Mouse (Mus musculus): ENCODE results near the gene Sfxn2.
A peak's percentile ranks its signal among the peaks of the same experiment; 100 is the strongest.

Gene Sfxn2

DNA sequence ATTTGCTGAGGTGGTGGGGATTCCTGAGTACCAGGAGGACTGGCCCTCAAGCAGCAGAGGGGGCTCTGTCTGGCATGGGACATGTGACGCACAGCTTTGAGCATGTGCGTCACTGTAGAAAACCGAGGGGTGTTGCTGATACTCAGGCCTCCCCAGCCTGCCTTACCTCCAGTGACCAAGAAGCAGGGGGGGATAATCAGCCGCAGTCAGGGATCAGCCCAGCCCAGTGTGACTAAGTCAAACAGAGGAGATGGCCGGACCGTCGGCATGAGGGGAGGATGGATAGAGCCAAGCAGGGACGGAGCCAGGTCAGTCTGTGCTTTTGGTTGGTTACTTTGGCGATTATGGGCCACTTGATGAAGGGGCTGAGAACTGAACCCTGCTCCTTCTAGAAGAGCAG is 58.5 kb downstream of the Sfxn2 start:
- no peak for DNase-seq

DNA sequence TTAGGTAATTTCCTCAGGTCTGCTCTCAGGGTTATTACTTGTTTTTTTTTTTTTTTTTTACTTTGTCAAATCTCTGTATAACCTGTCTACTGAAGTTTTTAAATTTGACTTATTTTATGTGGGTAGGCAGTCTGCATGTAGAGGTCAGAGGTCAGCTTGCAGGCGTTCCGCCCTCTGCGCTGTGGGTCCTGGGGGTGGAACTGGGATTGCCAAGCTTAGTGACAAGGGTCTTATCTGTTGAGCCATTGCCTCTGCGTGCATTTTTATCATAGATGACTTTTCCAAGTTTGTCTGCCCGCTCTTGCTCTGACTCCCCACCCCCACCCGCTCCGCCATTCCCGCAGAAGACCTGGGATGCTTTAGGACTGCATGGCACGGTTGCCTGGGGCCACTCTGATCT is 62.6 kb downstream of the Sfxn2 start:
- no peak for DNase-seq

DNA sequence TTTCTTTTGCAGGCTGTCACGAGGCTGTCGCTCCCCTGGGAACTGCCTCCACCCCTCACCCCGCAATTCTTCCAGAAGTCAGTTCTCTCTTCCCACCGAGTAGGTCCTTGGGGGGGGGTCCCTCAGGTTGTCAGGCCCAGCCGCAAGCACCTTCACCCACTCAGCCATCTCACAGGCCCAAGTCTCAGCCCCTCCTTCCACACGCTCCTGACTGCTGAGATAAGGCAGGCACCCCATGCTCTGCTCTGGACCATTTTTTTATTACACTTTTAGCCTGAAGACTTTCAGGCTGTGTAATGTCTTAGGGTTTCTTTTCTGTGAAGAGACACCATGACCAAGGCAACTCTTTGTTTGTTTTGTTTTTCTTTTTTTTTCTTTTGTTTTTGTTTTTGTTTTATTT is 64.4 kb downstream of the Sfxn2 start:
- DNase-seq, result no peak

DNA sequence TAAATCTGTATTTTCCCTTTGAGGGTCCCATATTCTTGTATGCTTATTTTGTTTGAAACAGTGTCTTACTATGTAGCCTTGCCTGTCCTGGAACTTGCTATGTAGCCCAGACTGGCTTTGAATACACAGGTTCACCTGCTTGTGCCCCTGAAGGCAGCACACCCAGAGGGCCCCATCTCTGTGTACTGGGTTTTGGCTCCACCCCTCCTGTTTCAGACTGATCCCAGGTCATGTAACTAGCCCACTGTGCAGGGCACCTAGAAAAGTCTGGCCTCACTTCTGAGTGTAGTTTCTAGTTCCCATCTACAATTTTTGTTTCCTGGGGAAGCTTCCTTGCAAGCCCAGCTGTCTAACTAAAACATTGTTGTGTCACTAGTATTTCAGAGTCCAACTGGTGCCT is 65.9 kb downstream of the Sfxn2 start:
- DNase-seq, result no peak

DNA sequence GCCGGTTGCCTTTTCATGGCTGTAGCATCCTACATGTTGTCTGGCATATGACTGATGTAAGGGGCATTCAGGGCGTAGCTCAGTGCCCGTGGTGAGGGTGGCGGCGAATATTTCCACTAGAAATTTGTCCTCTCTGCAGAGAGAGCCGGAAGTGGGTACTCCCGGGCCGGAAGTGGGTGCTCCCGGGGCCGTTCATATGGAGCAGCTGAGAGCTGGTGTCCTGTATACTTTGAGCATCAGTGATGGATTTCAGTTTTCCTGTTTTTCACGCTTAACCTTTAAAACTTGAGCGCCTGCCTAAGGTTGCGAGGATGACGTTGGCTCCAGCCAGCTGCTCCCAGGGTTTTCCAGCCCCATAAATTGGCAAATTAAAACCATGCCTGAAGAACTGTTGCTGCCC is 66.3 kb downstream of the Sfxn2 start:
- DNase-seq, result no peak

DNA sequence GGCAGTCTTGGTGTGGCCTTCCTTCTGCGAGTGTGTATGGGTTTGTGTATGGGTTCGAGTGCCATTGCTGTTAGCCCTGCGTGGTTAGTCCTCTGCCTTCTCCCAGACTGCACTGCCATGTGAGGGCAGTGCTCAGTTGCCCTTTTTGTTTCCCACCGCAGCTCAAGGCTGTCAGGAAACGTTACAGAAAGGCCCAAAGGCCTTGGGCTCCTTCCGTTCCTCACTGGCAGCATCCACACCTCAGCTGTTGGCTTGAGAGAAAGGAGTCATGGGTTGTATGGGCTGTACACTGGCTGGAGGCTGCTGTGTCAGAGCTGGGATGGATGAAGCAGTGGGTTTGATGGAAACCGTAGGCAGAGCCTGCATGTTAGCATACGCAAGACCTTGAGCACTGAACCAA is 67.6 kb downstream of the Sfxn2 start:
- no peak for DNase-seq

DNA sequence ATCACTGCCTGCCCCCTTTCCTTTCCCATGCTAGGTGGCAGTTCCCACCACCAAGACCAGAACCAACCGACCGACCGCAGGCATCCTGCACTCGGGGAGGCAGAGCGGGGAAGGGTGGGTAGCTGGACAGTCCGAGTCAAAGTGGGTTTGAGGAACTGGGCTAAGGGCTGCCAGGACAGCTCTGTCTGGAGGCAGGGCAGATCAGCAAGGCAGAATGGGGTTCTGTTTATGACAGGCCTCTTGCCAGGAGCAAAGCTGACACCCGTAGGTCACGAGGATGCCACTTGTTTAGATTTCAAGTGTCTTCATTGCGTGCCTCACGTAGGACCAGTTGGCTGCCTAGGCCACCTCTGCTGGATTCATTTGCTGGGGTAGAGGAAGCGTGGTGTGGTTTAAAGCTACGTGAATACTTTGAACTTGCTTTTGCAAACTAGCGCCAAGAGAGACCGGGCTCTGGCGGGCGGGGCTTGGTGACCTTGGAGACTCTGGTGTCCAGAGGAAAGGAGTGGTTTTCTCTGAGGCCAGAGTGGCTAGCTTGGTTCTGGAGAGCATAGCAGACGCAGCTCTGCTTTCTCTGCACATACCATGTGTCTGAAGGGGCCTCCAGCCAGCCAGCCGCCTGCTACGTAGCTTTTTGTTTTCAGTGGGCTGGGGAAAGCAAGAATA is 68.4 kb downstream of the Sfxn2 start:
- DNase-seq, result no peak

DNA sequence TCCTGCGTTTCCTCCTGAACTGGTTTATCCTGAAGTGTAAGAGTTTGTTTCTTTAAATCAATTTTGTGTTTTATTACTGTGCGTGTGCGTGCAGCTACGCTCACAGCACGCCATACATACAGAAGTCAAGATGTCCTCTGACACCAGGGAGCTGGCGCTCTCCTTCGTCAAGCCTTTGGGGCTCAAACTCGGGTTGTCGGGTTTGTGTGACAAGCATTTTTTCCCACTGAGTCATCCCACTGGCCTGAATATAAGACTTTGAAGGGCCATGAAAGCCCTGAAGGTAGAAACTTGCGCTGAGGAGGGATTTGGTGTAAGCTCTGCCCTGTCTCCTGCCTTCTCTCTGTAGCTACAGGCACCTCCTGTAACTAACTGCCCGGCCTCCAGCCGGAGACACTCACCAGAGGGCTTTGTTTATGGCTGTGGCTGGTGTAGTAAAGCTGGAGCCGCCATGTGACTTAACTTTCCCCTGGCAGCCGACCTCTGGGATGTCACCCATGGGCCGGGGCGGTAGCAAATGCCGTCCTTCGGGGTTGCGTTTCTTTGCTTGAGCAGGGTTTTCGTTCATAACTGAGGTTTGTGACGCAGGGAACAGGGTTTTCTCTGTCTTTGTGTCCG is 69.1 kb downstream of the Sfxn2 start:
- no peak for DNase-seq

DNA sequence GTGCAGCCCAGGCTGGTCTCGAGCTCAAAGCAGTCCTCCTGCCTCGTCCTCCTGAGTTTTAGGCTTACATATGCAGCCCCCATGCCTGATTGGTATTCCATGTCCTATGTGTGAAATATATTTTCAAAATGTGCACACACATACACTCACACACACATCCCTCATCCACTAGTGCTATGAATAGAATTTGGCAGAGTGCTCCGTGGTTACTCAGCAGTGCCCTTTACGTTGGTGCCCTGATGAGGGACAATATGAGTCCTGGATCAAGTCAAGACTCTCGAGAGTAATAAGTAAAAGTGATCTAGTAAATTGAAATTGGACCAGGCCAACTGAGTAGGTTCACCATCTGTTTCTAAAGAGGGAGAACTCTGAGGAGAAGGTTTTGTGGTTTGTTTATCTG is 70.1 kb downstream of the Sfxn2 start:
- peak in 1 of 2 experiments; percentile 40 for DNase-seq

DNA sequence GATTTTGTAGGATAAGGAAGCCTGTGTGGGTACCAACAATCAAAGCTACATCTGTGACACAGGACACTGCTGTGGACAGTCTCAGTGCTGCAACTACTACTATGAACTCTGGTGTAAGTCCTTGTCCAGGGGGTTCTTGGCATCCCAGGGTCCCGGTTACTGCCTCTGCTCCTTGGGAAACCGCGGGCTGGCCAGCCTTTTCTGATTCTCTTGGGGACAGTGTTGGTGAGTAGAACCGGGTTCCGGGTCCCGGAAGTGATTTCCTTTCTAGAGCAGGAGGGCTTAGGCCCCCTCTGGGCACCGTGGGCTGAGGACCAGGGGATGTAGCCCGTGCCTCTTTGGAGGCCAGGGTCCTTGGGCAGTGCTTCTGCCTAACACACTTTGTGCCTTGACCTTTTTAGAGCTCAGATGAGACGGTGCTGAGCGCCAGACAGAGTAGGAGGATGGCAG is 71.2 kb downstream of the Sfxn2 start:
- DNase-seq, result no peak

DNA sequence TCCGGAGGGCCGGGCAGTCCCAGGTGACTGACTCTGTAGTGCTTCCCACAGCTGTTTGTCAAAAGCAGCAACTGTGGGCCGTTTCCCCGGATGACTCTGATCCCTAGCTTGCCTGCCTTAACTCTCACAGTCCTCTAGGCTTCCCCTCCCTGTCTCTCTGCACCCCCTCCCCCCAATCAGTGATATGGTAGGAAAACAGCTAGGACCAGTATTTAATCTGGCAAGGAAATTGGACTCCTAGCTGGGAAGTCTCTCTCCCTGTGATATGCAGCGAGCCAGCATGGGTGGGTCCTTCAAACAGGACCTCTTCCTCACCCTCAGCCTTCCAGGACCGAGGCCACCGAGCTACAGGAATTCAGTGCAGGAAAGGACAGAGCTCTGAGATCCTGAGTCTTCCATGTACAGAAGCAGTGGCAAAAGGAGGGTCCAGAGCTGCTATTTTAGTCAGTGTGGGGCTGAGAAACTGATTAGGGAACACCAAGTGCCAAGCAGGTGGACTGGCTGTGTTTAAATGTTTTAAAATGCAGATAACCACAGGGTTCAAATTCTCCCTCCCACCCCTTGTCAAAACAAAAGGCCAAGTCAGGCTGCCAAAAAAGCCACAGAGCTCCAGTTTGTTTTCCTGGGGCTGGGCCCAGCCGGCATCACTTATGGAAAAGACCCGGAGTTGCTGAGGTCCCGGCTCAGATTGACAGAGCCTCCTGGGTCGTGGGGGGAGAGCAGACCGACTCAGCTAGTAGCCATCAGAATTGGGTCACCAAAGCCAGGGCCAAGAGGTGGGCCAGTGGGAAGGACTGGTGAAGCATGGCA is 71.8 kb downstream of the Sfxn2 start:
- DNase-seq, result peak; percentile 34 to 41

DNA sequence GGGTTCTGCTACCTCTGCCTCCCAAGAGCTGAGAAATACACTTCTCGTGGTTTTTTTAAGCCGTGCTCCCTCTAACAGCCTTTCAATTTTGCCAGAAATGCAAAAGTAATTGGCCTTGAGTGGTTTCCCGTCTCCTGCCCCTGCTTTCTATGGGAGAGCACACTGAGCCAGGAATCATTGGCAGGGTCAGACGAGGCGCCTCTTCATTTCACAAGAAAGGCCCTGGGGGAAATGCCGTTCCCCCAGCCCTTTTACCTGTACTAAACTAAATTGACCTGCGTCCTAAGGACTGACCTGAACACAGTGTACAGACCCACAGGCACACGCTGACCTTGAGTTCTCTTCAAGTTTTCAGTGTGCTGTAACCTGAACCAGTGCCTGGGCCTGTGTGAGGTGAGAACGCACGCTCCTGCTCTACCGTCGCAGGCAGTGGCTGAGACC is 72.9 kb downstream of the Sfxn2 start:
- DNase-seq, result no peak

DNA sequence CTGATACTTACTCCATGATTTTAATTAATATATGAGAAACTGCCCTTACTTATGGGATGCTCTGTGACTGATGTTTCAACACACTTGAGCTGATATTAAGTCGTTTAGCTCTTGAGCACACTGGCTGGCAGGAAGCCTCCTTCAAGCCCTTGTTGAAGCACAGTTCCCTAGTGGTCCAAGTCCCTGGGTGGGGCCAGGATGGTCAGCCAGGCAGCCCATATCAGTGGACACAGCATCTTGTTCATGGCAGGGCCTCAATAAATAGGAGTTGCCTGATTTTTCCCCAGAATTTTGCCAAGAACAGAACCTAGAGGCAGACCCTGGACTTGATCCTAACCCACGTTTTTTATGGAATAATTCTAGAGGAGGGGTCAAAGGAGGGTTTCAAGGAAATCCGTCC is 74.1 kb downstream of the Sfxn2 start:
- no peak for DNase-seq
